Mouse (Mus musculus) liver, embryonic 14.5 days (tissue): ENCODE measurements around the gene Rin1. TPM values are rescaled to one million over a fixed set of nuclear protein-coding genes. Genes with fewer than 3 reads are reported as not detected.

Source experiments
- ATAC-seq: fragments of 200-750 bp; cut with Nextera tagmentation; 2 replicates; pipeline ENCODE4 v1.8.0; 2017; ENCODE audit warnings: moderate number of reproducible peaks, mild to moderate bottlenecking, moderate library complexity; ENCODE audit not compliant: insufficient read depth
- DNase-seq, 3 experiments: peaks; one replicate each; pipeline ENCODE4 v3.0.0-alpha.2; 2012 to 2013; ENCODE audit warnings: low read depth in 3 of 3, low spot score in 3 of 3
- H3K27ac ChIP-seq: fragments of 300-500 bp; sonication (generic); 2 replicates; pipeline ENCODE4 v1.5.1; 2014; ENCODE audit warnings: moderate library complexity, mild to moderate bottlenecking, control low read depth, inconsistent platforms
- H3K27me3 ChIP-seq: fragments of 300-500 bp; sonication (generic); 2 replicates; pipeline ENCODE4 v1.6.1; 2014; ENCODE audit warnings: mild to moderate bottlenecking, low read length, moderate library complexity; ENCODE audit not compliant: control insufficient read depth, insufficient read depth
- H3K36me3 ChIP-seq: fragments of 300-500 bp; sonication (generic); replicated peaks from 2 replicates; pipeline ENCODE4 v1.6.1; 2014; ENCODE audit warnings: low read depth; ENCODE audit not compliant: control insufficient read depth, insufficient read depth
- H3K4me1 ChIP-seq, 2 experiments: fragments of 200-500 bp in 1 of 2; fragments of 300-500 bp in 1 of 2; sonication (generic) in 1 of 2; replicated peaks; 2 replicates each; pipeline ENCODE4 v1.6.1; 2012 to 2014; ENCODE audit warnings: antibody characterized with exemption in 1 of 2, inconsistent platforms in 1 of 2, low read length in 1 of 2; ENCODE audit not compliant: control insufficient read depth in 2 of 2, insufficient read depth in 2 of 2
- H3K4me2 ChIP-seq: fragments of 300-500 bp; sonication (generic); 2 replicates; pipeline ENCODE4 v1.6.1; 2014; ENCODE audit warnings: low read depth, mild to moderate bottlenecking, control low read depth, moderate library complexity
- H3K4me3 ChIP-seq, 2 experiments: fragments of 200-500 bp in 1 of 2; fragments of 300-500 bp in 1 of 2; sonication (generic) in 1 of 2; 2 replicates each; pipeline ENCODE4 v1.5.1; 2012 to 2014; ENCODE audit warnings: low read depth in 2 of 2, low read length in 2 of 2, mild to moderate bottlenecking in 2 of 2, control low read depth in 1 of 2, inconsistent platforms in 1 of 2, moderate library complexity in 1 of 2; ENCODE audit not compliant: insufficient read depth in 1 of 2
- H3K9ac ChIP-seq: fragments of 300-500 bp; sonication (generic); replicated peaks from 2 replicates; pipeline ENCODE4 v1.6.1; 2014; ENCODE audit warnings: mild to moderate bottlenecking, control low read depth, moderate library complexity
- H3K9me3 ChIP-seq: fragments of 300-500 bp; sonication (generic); 2 replicates; pipeline ENCODE4 v1.6.1; 2016; ENCODE audit warnings: low read length, mixed read lengths; ENCODE audit not compliant: control insufficient read depth
- CTCF ChIP-seq: IDR thresholded peaks from 2 replicates; pipeline ENCODE4 v1.5.1; 2016; ENCODE audit warnings: antibody characterized with exemption, low read depth, control low read depth
- EP300 ChIP-seq: IDR thresholded peaks from 2 replicates; pipeline ENCODE4 v1.6.1; 2016; ENCODE audit warnings: antibody characterized with exemption, low read depth
- WGBS: fragments of 180-500 bp; shearing (Covaris S2); extraction: QIAGEN DNeasy Blood & Tissue Kit; methylation state at CpG from one replicate; pipeline ENCODE4 v1.1.7; 2014; ENCODE audit not compliant: insufficient replicate concordance; 5-methylcytosine and 5-hydroxymethylcytosine counted together
- polyA plus RNA-seq, 2 experiments: library from polyadenylated mRNA; depleted of rRNA in 1 of 2; stranded (reverse) in 1 of 2; unstranded in 1 of 2; fragments of >200 nt; fragmentation: Nextera tagmentation in 1 of 2; extraction: Ambion mirVana in 1 of 2; gene quantifications; 2 replicates each; pipeline versions ENCODE4 v1.2.1 to v1.2.3; 2012 to 2014

Rin1 gene
- polyA plus RNA-seq, 2 experiments: 0.13 to 0.54 TPM

- no peaks in the 10 kb centered on the region for H3K9me3 ChIP-seq
- TF ChIP-seq EP300 (no peak), CTCF (no peak)
- peaks cover 21 to 23% of the 10 kb centered on the region in 2 experiments for H3K4me1 ChIP-seq
- 3% methylated on average over 20 of the region's 20 CpGs for WGBS
- ATAC-seq (peak; percentile 33; the same call in 1 of the 2 replicates), DNase-seq (no peak)
- H3K27me3 ChIP-seq: peaks cover 16% of the 10 kb centered on the region
- peak overlapping the region; percentile 55 to 60 for H3K4me3 ChIP-seq
- H3K9ac ChIP-seq: no peak overlapping the region
- H3K36me3 ChIP-seq: no peaks in the 10 kb centered on the region
- peak overlapping the region; percentile 77 for H3K4me2 ChIP-seq
- H3K27ac ChIP-seq: no peak overlapping the region
Observed at GRCm38 (mm10) chr19:5072389-5073019, 22.2 kb downstream of the Rin1 start.

GRCm38 (mm10) chr19:5073028-5073427, 22.7 kb downstream of the Rin1 start:
- no peak overlapping the region for H3K9ac ChIP-seq
- no peaks in the 10 kb centered on the region for H3K9me3 ChIP-seq
- ATAC-seq (0 out of 2 replicates have a peak, but pooled peaks have one; percentile 34), DNase-seq (peak in 1 of 3 experiments; percentile 47)
- H3K4me2 ChIP-seq: peak overlapping the region; percentile 77
- peaks cover 13% of the 10 kb centered on the region for H3K27me3 ChIP-seq
- peak overlapping the region; percentile 55 to 60 for H3K4me3 ChIP-seq
- WGBS: 1% methylated on average over 15 of the region's 15 CpGs
- H3K27ac ChIP-seq: no peak overlapping the region
- TF ChIP-seq CTCF (peak; percentile 75), EP300 (no peak)
- no peaks in the 10 kb centered on the region for H3K36me3 ChIP-seq
- peaks cover 16 to 22% of the 10 kb centered on the region in 2 experiments for H3K4me1 ChIP-seq

GRCm38 (mm10) chr19:5073518-5073917, 23.2 kb downstream of the Rin1 start:
- H3K36me3 ChIP-seq: no peaks in the 10 kb centered on the region
- H3K4me2 ChIP-seq: no peak overlapping the region
- peaks cover 15 to 19% of the 10 kb centered on the region in 2 experiments; a peak in 3 of 4 replicates for H3K4me1 ChIP-seq
- DNase-seq (no peak), ATAC-seq (no peak)
- no peak overlapping the region for H3K9ac ChIP-seq
- TF ChIP-seq CTCF: no peak
- no peak for TF ChIP-seq EP300
- no peak overlapping the region for H3K4me3 ChIP-seq
- no peak overlapping the region for H3K27ac ChIP-seq
- 29% methylated on average over 5 of the region's 5 CpGs for WGBS
- no peaks in the 10 kb centered on the region for H3K9me3 ChIP-seq
- H3K27me3 ChIP-seq: peaks cover 8% of the 10 kb centered on the region

- TF ChIP-seq CTCF (no peak), EP300 (no peak)
- peaks cover 44% of the 10 kb centered on the region for H3K27me3 ChIP-seq
Observed at GRCm38 (mm10) chr19:5079279-5079678, 29.0 kb downstream of the Rin1 start.

GRCm38 (mm10) chr19:5082005-5082404, 31.7 kb downstream of the Rin1 start:
- 50% methylated on average over 16 of the region's 18 CpGs for WGBS

More at GRCm38 (mm10) chr19:5079279-5079678, 29.0 kb downstream of the Rin1 start:
- Histone ChIP-seq H3K27ac (no peak overlapping the region), H3K9me3 (no peaks in the 10 kb centered on the region), H3K9ac (no peak overlapping the region), H3K4me1 (no peaks in the 10 kb centered on the region), H3K36me3 (no peaks in the 10 kb centered on the region), H3K4me2 (no peak overlapping the region), H3K4me3 (no peak overlapping the region)
- DNase-seq (no peak), ATAC-seq (no peak)
- WGBS: 67% methylated on average over 1 of the region's 1 CpGs

More at GRCm38 (mm10) chr19:5082005-5082404, 31.7 kb downstream of the Rin1 start:
- TF ChIP-seq EP300 (no peak), CTCF (no peak)
- H3K4me2 ChIP-seq: no peak overlapping the region
- H3K9ac ChIP-seq: no peak overlapping the region
- H3K36me3 ChIP-seq: no peaks in the 10 kb centered on the region
- H3K4me3 ChIP-seq: no peak overlapping the region
- no peak for DNase-seq
- no peaks in the 10 kb centered on the region for H3K4me1 ChIP-seq
- H3K9me3 ChIP-seq: no peaks in the 10 kb centered on the region
- no peak overlapping the region for H3K27ac ChIP-seq
- peaks cover 66% of the 10 kb centered on the region for H3K27me3 ChIP-seq
- ATAC-seq: no peak
